Mouse (Mus musculus) neutrophil, adult 5-6 weeks (primary cell): ENCODE data around the gene Lysmd2. TPM values are rescaled to one million over a fixed set of nuclear protein-coding genes. Genes with fewer than 3 reads are reported as not detected.
"Not testable (repeated sequence)": the region's sequence is repeated elsewhere in the genome, so short reads cannot be mapped to it uniquely, and the experiment has no call there.

ENCODE experiments used
- ATAC-seq: fragments of 151-379, 151-347 bp; 2 replicates; pipeline ENCODE4 v1.8.0; 2017; ENCODE audit warnings: mild to moderate bottlenecking, moderate TSS enrichment; ENCODE audit not compliant: insufficient number of reproducible peaks, poor library complexity, low FRiP score, severe bottlenecking; ENCODE audit errors: extremely low read depth
- total RNA-seq: library from RNA; stranded (forward); fragments of 200-1000 nt; gene quantifications from 2 replicates; pipeline ENCODE4 v1.2.3, GENCODE M21; 2017

Lysmd2 gene
- total RNA-seq = 0.70 TPM in 1 of 2 replicates, not detected in the other

GRCm38 (mm10) chr9:75625556-75626307, at the start of gene Lysmd2:
Gene Lysmd2, plus strand, starts transcription at chr9:75625741.
- no peak for ATAC-seq

- ATAC-seq = no peak
Observed at GRCm38 (mm10) chr9:75579321-75579720, 46.2 kb upstream of the Lysmd2 start.

GRCm38 (mm10) chr9:75581694-75582350, 43.7 kb upstream of the Lysmd2 start:
- ATAC-seq = 0 out of 2 replicates have a peak, but pooled peaks have one; percentile 44

GRCm38 (mm10) chr9:75589850-75590790, 35.4 kb upstream of the Lysmd2 start:
- ATAC-seq = no peak

- ATAC-seq = no peak
Observed at GRCm38 (mm10) chr9:75593481-75593880, 32.1 kb upstream of the Lysmd2 start.

- ATAC-seq = no peak
Observed at GRCm38 (mm10) chr9:75597036-75597435, 28.5 kb upstream of the Lysmd2 start.

- no peak for ATAC-seq
Observed at GRCm38 (mm10) chr9:75597596-75597995, 27.9 kb upstream of the Lysmd2 start.

GRCm38 (mm10) chr9:75599191-75599841, 26.2 kb upstream of the Lysmd2 start:
- no peak for ATAC-seq

GRCm38 (mm10) chr9:75600166-75600934, 25.2 kb upstream of the Lysmd2 start:
- no peak for ATAC-seq

GRCm38 (mm10) chr9:75601510-75601909, 24.0 kb upstream of the Lysmd2 start:
- no peak for ATAC-seq

GRCm38 (mm10) chr9:75607496-75607895, 18.0 kb upstream of the Lysmd2 start:
- ATAC-seq = no peak

- ATAC-seq = no peak
Observed at GRCm38 (mm10) chr9:75609505-75609904, 16.0 kb upstream of the Lysmd2 start.

GRCm38 (mm10) chr9:75609965-75610364, 15.6 kb upstream of the Lysmd2 start:
- ATAC-seq = no peak

- ATAC-seq = no peak
Observed at GRCm38 (mm10) chr9:75610571-75611493, 14.7 kb upstream of the Lysmd2 start, which contains the start of gene Tmod2. Gene Tmod2, minus strand, starts transcription at chr9:75611325.

- no peak for ATAC-seq
Observed at GRCm38 (mm10) chr9:75616560-75616959, 9.0 kb upstream of the Lysmd2 start.

- ATAC-seq = no peak
Observed at GRCm38 (mm10) chr9:75618836-75619400, 6.6 kb upstream of the Lysmd2 start.

GRCm38 (mm10) chr9:75619761-75620160, 5.8 kb upstream of the Lysmd2 start:
- not testable (repeated sequence) for ATAC-seq
